Mouse (Mus musculus): Measurements from ENCODE around the gene Clic6.

- TF ChIP-seq CTCF (IDR thresholded peaks at IDR 0.05; ENCODE audit: low read depth, low read length), result no peak
- no peak for TF ChIP-seq POLR2A (IDR thresholded peaks at IDR 0.05; ENCODE audit: borderline replicate concordance, low read depth, low read length)
Observed at GRCm38 (mm10) chr16:92488456-92488855, 2.9 kb downstream of the Clic6 start.

Data from bone marrow macrophage, adult 2 months (primary cell).